ENCODE assay signal across 28 mouse cellular contexts in the genomic region with DNA sequence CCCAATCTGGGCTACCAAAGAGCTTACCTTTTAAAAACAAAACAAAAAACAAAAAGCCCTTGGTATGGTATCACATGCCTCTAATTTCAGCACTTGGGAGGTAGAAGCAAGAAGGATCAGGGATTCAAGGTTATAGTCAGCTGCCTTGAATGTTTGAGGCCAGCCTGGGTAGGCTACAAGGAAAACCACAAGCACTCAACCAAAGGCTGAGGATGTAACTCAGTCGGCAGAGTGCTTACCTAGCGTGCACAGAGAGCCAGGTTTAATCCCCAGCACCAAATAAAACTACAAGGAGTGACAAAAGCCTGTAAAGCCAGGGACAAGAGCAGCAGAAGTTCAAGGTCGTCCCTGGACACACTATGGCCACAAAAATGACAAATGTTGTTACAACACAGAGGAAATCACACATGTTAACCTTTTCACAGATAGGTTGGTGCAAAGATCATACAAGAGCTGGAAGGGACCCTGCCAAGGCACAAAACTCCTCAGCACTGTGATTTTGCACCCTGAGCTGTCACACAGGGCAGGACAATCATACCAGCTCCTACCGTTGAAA. TPM values are rescaled to one million over a fixed set of nuclear protein-coding genes. Genes with fewer than 3 reads are reported as not detected.
DNase-seq lines count a peak whose midpoint lies in the region; ATAC-seq and TF ChIP-seq lines count a peak whose summit lies in the region.
"Had no signal": no experiment of that assay in that cellular context is flagged by ENCODE, and none has a peak within 500 bp of the region (broad histone marks: within the 10 kb centered on the region; RNA-seq: fewer than 3 reads in every experiment).

No protein-coding gene starts in this region.

- no peak overlapping the region for H3K4me3 ChIP-seq in lung, postnatal 0 days (ENCODE audit: low read depth, low read length)
- H3K4me3 ChIP-seq: erythroblast, embryonic 14.5 days; forebrain, embryonic 12.5 days; heart, embryonic 10.5 days; heart, embryonic 15.5 days; limb, embryonic 10.5 days; limb, embryonic 15.5 days; midbrain, embryonic 10.5 days; myocyte; neural tube, embryonic 13.5 days had no signal

- in situ Hi-C loops in Patski (cut with MboI; ENCODE audit: low pct_unique_long_range_greater_than_20kb): no loop called here

- POLR2A ChIA-PET in Patski (lab: Charles Lee): no interaction called here

- no peak for TF ChIP-seq EP300 in lung, postnatal 0 days (IDR thresholded peaks at IDR 0.05)

- peak; percentile 34 to 84 for DNase-seq in adrenal gland, adult (ENCODE audit: inconsistent age in 2 of 2, low spot score in 1 of 2)
- DNase-seq in adrenal gland, postnatal 4 days (ENCODE audit: low spot score in 2 of 2): no peak
- DNase-seq in Patski (ENCODE audit: low read depth, low spot score) (no peak), liver (no peak)
- DNase-seq in adrenal gland, postnatal 10 days: peak; percentile 15
- DNase-seq in lung, postnatal 0 days (ENCODE audit: low spot score): no peak
- DNase-seq in retina, embryonic 14.5 days (ENCODE audit: low spot score): no peak
- DNase-seq: cerebellum, adult 11-12 months; cerebellum, adult 9-11 months; gastrocnemius, postnatal 14 days; kidney, adult 8-10 months; kidney, postnatal 4 days; lung, adult 2 months; lung, postnatal 14 days had no signal

- no peaks in the 10 kb centered on the region for H3K9me3 ChIP-seq in lung, postnatal 0 days (ENCODE audit: low read length)
- H3K9me3 ChIP-seq: forebrain, embryonic 12.5 days; heart, embryonic 10.5 days; heart, embryonic 15.5 days; limb, embryonic 10.5 days; limb, embryonic 15.5 days; midbrain, embryonic 10.5 days; neural tube, embryonic 13.5 days had no signal

- TF ChIP-seq CTCF in Patski (IDR thresholded peaks at IDR 0.05): no peak
- no peak for TF ChIP-seq CTCF in lung, postnatal 0 days (IDR thresholded peaks at IDR 0.05)

- H3K36me3 ChIP-seq in lung, postnatal 0 days (ENCODE audit: insufficient read depth, low read length): peaks cover 49% of the 10 kb centered on the region

- no peaks in the 10 kb centered on the region for H3K27me3 ChIP-seq in Patski
- no peaks in the 10 kb centered on the region for H3K27me3 ChIP-seq in lung, postnatal 0 days (replicated peaks; ENCODE audit: insufficient read depth, low read length)
- H3K27me3 ChIP-seq: forebrain, embryonic 12.5 days; heart, embryonic 15.5 days; limb, embryonic 15.5 days; neural tube, embryonic 13.5 days had no signal

- H3K4me1 ChIP-seq in lung, postnatal 0 days (ENCODE audit: insufficient read depth, low read depth, low read length): no peaks in the 10 kb centered on the region
- H3K4me1 ChIP-seq: forebrain, embryonic 12.5 days; heart, embryonic 10.5 days; heart, embryonic 15.5 days; limb, embryonic 10.5 days; limb, embryonic 15.5 days; midbrain, embryonic 10.5 days; neural tube, embryonic 13.5 days had no signal

- H3K27ac ChIP-seq in lung, postnatal 0 days (ENCODE audit: low read length): no peak overlapping the region
- H3K27ac ChIP-seq: forebrain, embryonic 12.5 days; heart, embryonic 10.5 days; heart, embryonic 15.5 days; kidney, postnatal 0 days; limb, embryonic 10.5 days; limb, embryonic 15.5 days; liver, embryonic 14.5 days; midbrain, embryonic 10.5 days; neural tube, embryonic 13.5 days had no signal

- no peak overlapping the region for H3K9ac ChIP-seq in lung, postnatal 0 days (replicated peaks; ENCODE audit: low read depth)
- H3K9ac ChIP-seq: forebrain, embryonic 12.5 days; heart, embryonic 15.5 days; limb, embryonic 15.5 days; liver, embryonic 14.5 days; neural tube, embryonic 13.5 days had no signal

- CTCF ChIA-PET in Patski (lab: Charles Lee): interaction anchor here (1.2 to 1.3 kb wide), 3 partner anchors 8 to 28 kb away, joined by 3 to 4 read pairs (median 3); no protein-coding TSS in a partner anchor

- 89% methylated on average over 4 of the region's 4 CpGs for WGBS in lung, postnatal 0 days

- ATAC-seq in Patski: peak; percentile 51
- ATAC-seq in inflammation-experienced regulatory T-cells, adult 6 months: peak; percentile 15
- ATAC-seq in lung, postnatal 0 days: no peak
- ATAC-seq: hindbrain, embryonic 16.5 days; intestine, embryonic 16.5 days had no signal

- no peak overlapping the region for H3K4me2 ChIP-seq in lung, postnatal 0 days (replicated peaks; ENCODE audit: low read depth, low read length)
- H3K4me2 ChIP-seq: forebrain, embryonic 12.5 days; heart, embryonic 15.5 days; limb, embryonic 15.5 days; neural tube, embryonic 13.5 days had no signal

RNA-seq across cellular contexts. Expression of a gene that starts 16.5 kb away (rescaled TPM):
- 10 to 100 TPM; 26.8 to 27.0 TPM for total RNA-seq in adrenal gland, postnatal 4 days (2021)
- 23.7 TPM for polyA plus RNA-seq in Patski (2021)
- total RNA-seq in adrenal gland, postnatal 10 days (2021): 10 to 100 TPM; 18.3 to 28.4 TPM
- 10 to 100 TPM; 15.3 to 18.9 (median 18.7) TPM for polyA plus RNA-seq in inflammation-experienced regulatory T-cells, adult 6 months (2017; shearing (Covaris generic))
- 10.2 and 10.9 TPM in 2 replicates for polyA plus RNA-seq in lung, postnatal 0 days (2015; fragmentation: Nextera tagmentation; extraction: Ambion mirVana)

Comparison
In these comparisons a context has a peak if more than half of its experiments do, and no peak if none do; other contexts are left out.
1. DNase-seq: peak in adrenal gland, adult (2 of 2) and adrenal gland, postnatal 10 days (single experiment); none in adrenal gland, postnatal 4 days (0 of 2), Patski (single experiment), lung, postnatal 0 days (single experiment), retina, embryonic 14.5 days (single experiment) and liver (single experiment).